Mouse (Mus musculus) Patski (cell line): ENCODE results near the gene Gm20696. TPM values are rescaled to one million over a fixed set of nuclear protein-coding genes. Genes with fewer than 3 reads are reported as not detected.

ENCODE experiments used
- ATAC-seq: fragments of 100-300 bp; one replicate; pipeline ENCODE4 v1.8.0; 2021
- CTCF ChIA-PET: fragments of 350-600 bp; sonication (Branson Sonifier 250); formaldehyde crosslinking; loops from one replicate; lab custom pipeline; 2022; ENCODE audit warnings: inconsistent platforms; lab: Charles Lee
- POLR2A ChIA-PET: fragments of 350-600 bp; sonication (Branson Sonifier 250); formaldehyde crosslinking; loops from one replicate; lab custom pipeline; 2022; ENCODE audit warnings: antibody characterized with exemption, inconsistent platforms; lab: Charles Lee
- DNase-seq: peaks from one replicate; pipeline ENCODE4 v3.0.0-alpha.2; 2011; ENCODE audit warnings: low read depth, low spot score
- H3K27me3 ChIP-seq: fragments of 371-371 bp; one replicate; pipeline ENCODE4 v1.5.1; 2021
- CTCF ChIP-seq: fragments of 100-300 bp; IDR thresholded peaks from one replicate; pipeline ENCODE4 v1.5.1; 2021
- in situ Hi-C: fragments of 300-500 bp; cut with MboI; formaldehyde crosslinking; loops from 3 replicates; pipeline ENCODE4 v1.11.1; 2018; ENCODE audit warnings: low pct_unique_long_range_greater_than_20kb, mixed read lengths
- polyA plus RNA-seq: library from polyadenylated mRNA; unstranded; gene quantifications from one replicate; pipeline ENCODE4 v1.2.3, GENCODE M21; 2021

Gene Gm20696
- polyA plus RNA-seq, 1 experiment from 2014 or later, result 0.15 TPM

- in situ Hi-C loops, result no loop called here
- DNase-seq, result no peak
- ChIA-PET CTCF (interaction anchor here (1.2 kb wide), 2 partner anchors 12 to 25 kb away, joined by 3 read pairs; no protein-coding TSS in a partner anchor), POLR2A (no interaction called here)
- no peak for ATAC-seq
- no peak for TF ChIP-seq CTCF
- no peaks in the 10 kb centered on the region for H3K27me3 ChIP-seq
Measured at GRCm38 (mm10) chr6:99575633-99576032, 91.0 kb downstream of the Gm20696 start.

GRCm38 (mm10) chr6:99573343-99573742, 93.3 kb downstream of the Gm20696 start:
- ChIA-PET CTCF (no interaction called here), POLR2A (no interaction called here)
- H3K27me3 ChIP-seq, result peaks cover 6% of the 10 kb centered on the region
- peak; percentile 36 for TF ChIP-seq CTCF
- ATAC-seq, result no peak
- in situ Hi-C loops, result no loop called here
- DNase-seq, result no peak

- H3K27me3 ChIP-seq, result peaks cover 6% of the 10 kb centered on the region
- ATAC-seq, result no peak
- no peak for TF ChIP-seq CTCF
- in situ Hi-C loops, result no loop called here
- ChIA-PET POLR2A (no interaction called here), CTCF (no interaction called here)
- DNase-seq, result no peak
Measured at GRCm38 (mm10) chr6:99572071-99572470, 94.5 kb downstream of the Gm20696 start.

GRCm38 (mm10) chr6:99566921-99567320, 99.7 kb downstream of the Gm20696 start:
- in situ Hi-C loops, result no loop called here
- no peak for ATAC-seq
- TF ChIP-seq CTCF, result no peak
- POLR2A ChIA-PET, result no interaction called here
- DNase-seq, result no peak
- peaks cover 6% of the 10 kb centered on the region for H3K27me3 ChIP-seq
- CTCF ChIA-PET, result no interaction called here

- peaks cover 2% of the 10 kb centered on the region for H3K27me3 ChIP-seq
- DNase-seq (no peak), ATAC-seq (no peak)
- ChIA-PET POLR2A (no interaction called here), CTCF (interaction anchor here (1.2 kb wide), 1 partner anchor 15 kb away, joined by 4 read pairs; no protein-coding TSS in a partner anchor)
- no peak for TF ChIP-seq CTCF
- in situ Hi-C loops, result no loop called here
Measured at GRCm38 (mm10) chr6:99564766-99565165, 101.8 kb downstream of the Gm20696 start.

- no peaks in the 10 kb centered on the region for H3K27me3 ChIP-seq
- in situ Hi-C loops, result no loop called here
- ChIA-PET CTCF (no interaction called here), POLR2A (no interaction called here)
- DNase-seq (no peak), ATAC-seq (no peak)
- no peak for TF ChIP-seq CTCF
Measured at GRCm38 (mm10) chr6:99556950-99557349, 109.6 kb downstream of the Gm20696 start.

- no peak for TF ChIP-seq CTCF
Measured at GRCm38 (mm10) chr6:99552816-99553215, 113.8 kb downstream of the Gm20696 start.

GRCm38 (mm10) chr6:99546416-99546815, 120.2 kb downstream of the Gm20696 start:
- in situ Hi-C loops, result no loop called here
- CTCF ChIA-PET, result no interaction called here
- no peak for TF ChIP-seq CTCF
- ATAC-seq, result no peak
- POLR2A ChIA-PET, result no interaction called here
- no peak for DNase-seq
- no peaks in the 10 kb centered on the region for H3K27me3 ChIP-seq

More at GRCm38 (mm10) chr6:99552816-99553215, 113.8 kb downstream of the Gm20696 start:
- DNase-seq (no peak), ATAC-seq (no peak)
- ChIA-PET CTCF (no interaction called here), POLR2A (no interaction called here)
- H3K27me3 ChIP-seq, result no peaks in the 10 kb centered on the region
- in situ Hi-C loops, result no loop called here

- ChIA-PET CTCF (no interaction called here), POLR2A (interaction anchor here (0.6 kb wide), 1 partner anchor 1107 kb away, joined by 5 read pairs; no protein-coding TSS in a partner anchor)
- no peak for ATAC-seq
- no peak for DNase-seq
- no peaks in the 10 kb centered on the region for H3K27me3 ChIP-seq
- in situ Hi-C loops, result no loop called here
- TF ChIP-seq CTCF, result no peak
Measured at GRCm38 (mm10) chr6:99545437-99545836, 121.2 kb downstream of the Gm20696 start.

GRCm38 (mm10) chr6:99541105-99541504, 125.5 kb downstream of the Gm20696 start:
- POLR2A ChIA-PET, result no interaction called here
- no peak for ATAC-seq
- CTCF ChIA-PET, result no interaction called here
- no peak for TF ChIP-seq CTCF
- in situ Hi-C loops, result no loop called here
- no peak for DNase-seq
- H3K27me3 ChIP-seq, result no peaks in the 10 kb centered on the region

- CTCF ChIA-PET, result no interaction called here
- in situ Hi-C loops, result no loop called here
- H3K27me3 ChIP-seq, result no peaks in the 10 kb centered on the region
- DNase-seq (no peak), ATAC-seq (no peak)
- POLR2A ChIA-PET, result no interaction called here
- no peak for TF ChIP-seq CTCF
Measured at GRCm38 (mm10) chr6:99540653-99541052, 125.9 kb downstream of the Gm20696 start.

- CTCF ChIA-PET, result no interaction called here
- no peak for TF ChIP-seq CTCF
- DNase-seq, result no peak
- in situ Hi-C loops, result no loop called here
- POLR2A ChIA-PET, result no interaction called here
- ATAC-seq, result no peak
- no peaks in the 10 kb centered on the region for H3K27me3 ChIP-seq
Measured at GRCm38 (mm10) chr6:99540146-99540545, 126.5 kb downstream of the Gm20696 start.
